Mouse (Mus musculus) forebrain, embryonic 12.5 days (tissue): Measurements from ENCODE around the gene Vmn1r204. TPM values are rescaled to one million over a fixed set of nuclear protein-coding genes. Genes with fewer than 3 reads are reported as not detected.
"Not testable (repeated sequence)": the region's sequence is repeated elsewhere in the genome, so short reads cannot be mapped to it uniquely, and the experiment has no call there.

Experiments used
- ATAC-seq: fragments of 200-750 bp; cut with Nextera tagmentation; 2 replicates; pipeline ENCODE4 v1.8.0; 2017; ENCODE audit warnings: moderate TSS enrichment; ENCODE audit not compliant: low FRiP score
- H3K27ac ChIP-seq: fragments of 300-500 bp; sonication (generic); 2 replicates; pipeline ENCODE4 v1.5.1; 2016; ENCODE audit warnings: mild to moderate bottlenecking
- H3K27me3 ChIP-seq: fragments of 300-500 bp; sonication (generic); 2 replicates; pipeline ENCODE4 v1.6.1; 2016; ENCODE audit warnings: mild to moderate bottlenecking
- H3K36me3 ChIP-seq: fragments of 300-500 bp; sonication (generic); replicated peaks from 2 replicates; pipeline ENCODE4 v1.6.1; 2016; ENCODE audit warnings: mild to moderate bottlenecking
- H3K4me1 ChIP-seq: fragments of 300-500 bp; sonication (generic); 2 replicates; pipeline ENCODE4 v1.6.1; 2016
- H3K4me2 ChIP-seq: fragments of 300-500 bp; sonication (generic); 2 replicates; pipeline ENCODE4 v1.6.1; 2016; ENCODE audit warnings: mild to moderate bottlenecking, moderate library complexity
- H3K4me3 ChIP-seq: fragments of 300-500 bp; sonication (generic); replicated peaks from 2 replicates; pipeline ENCODE4 v1.5.1; 2016; ENCODE audit warnings: mild to moderate bottlenecking
- H3K9ac ChIP-seq: fragments of 300-500 bp; sonication (generic); 2 replicates; pipeline ENCODE4 v1.6.1; 2016; ENCODE audit warnings: mild to moderate bottlenecking
- H3K9me3 ChIP-seq: fragments of 300-500 bp; sonication (generic); 2 replicates; pipeline ENCODE4 v1.6.1; 2016
- WGBS: fragments of 180-500 bp; shearing (Covaris S2); methylation state at CpG from one replicate; pipeline ENCODE4 v1.1.7; 2016; 5-methylcytosine and 5-hydroxymethylcytosine counted together
- polyA plus RNA-seq: library from polyadenylated mRNA; unstranded; fragments of >200 nt; fragmentation: Nextera tagmentation; extraction: Ambion mirVana; gene quantifications from 2 replicates; pipeline ENCODE4 v1.2.1, GENCODE M21; 2016

The Vmn1r204 gene
- polyA plus RNA-seq: not detected in 2 replicates

GRCm38 (mm10) chr13:22552898-22553297, at the start of gene Vmn1r204:
Vmn1r204 (plus strand) TSS chr13:22553198.
- H3K27me3 ChIP-seq, H3K4me2 ChIP-seq, H3K9me3 ChIP-seq, H3K4me1 ChIP-seq, H3K36me3 ChIP-seq, H3K27ac ChIP-seq, H3K9ac ChIP-seq, H3K4me3 ChIP-seq, ATAC-seq: not testable (repeated sequence)
- WGBS: 63% methylated on average over 1 of the region's 1 CpGs

GRCm38 (mm10) chr13:22505281-22505680, 47.7 kb upstream of the Vmn1r204 start, which contains the start of gene Vmn1r202:
Vmn1r202 (minus strand) TSS chr13:22505381.
- Histone ChIP-seq H3K4me3 (no peak within 1 kb of the TSS), H3K9ac (no peak within 1 kb of the TSS), H3K27ac (no peak within 1 kb of the TSS), H3K36me3 (no peaks in the 10 kb centered on the region), H3K9me3 (no peaks in the 10 kb centered on the region), H3K4me2 (no peak within 1 kb of the TSS), H3K27me3 (no peaks in the 10 kb centered on the region), H3K4me1 (no peaks in the 10 kb centered on the region)
- ATAC-seq: no peak

DNA sequence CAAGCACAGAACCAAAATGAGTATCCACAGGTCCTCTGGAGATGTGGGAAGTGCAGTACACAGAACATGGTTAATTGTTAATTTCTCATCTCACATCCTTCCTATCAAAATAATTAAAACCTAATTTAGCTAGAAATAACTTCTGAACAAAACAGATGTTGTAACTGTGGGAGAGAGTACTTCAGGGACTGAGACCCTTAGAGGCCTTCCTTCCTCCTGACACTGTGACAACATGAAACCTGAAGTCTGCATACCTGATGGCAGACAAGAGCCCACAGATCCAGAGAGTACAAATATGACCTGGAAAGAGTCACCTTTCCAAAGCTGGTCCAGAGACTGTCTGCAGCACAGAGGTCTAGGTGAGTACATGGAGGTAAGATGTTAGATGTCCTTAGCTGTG, 35.2 kb upstream of the Vmn1r204 start, which contains the start of gene Vmn1r203:
TSS of gene Vmn1r203 (plus strand) at position 301 of the 400 bp plus-strand sequence.
- Histone ChIP-seq H3K4me1 (no peaks in the 10 kb centered on the region), H3K9ac (no peak within 1 kb of the TSS), H3K9me3 (no peaks in the 10 kb centered on the region), H3K4me3 (no peak within 1 kb of the TSS), H3K27me3 (no peaks in the 10 kb centered on the region), H3K4me2 (no peak within 1 kb of the TSS), H3K36me3 (no peaks in the 10 kb centered on the region), H3K27ac (no peak within 1 kb of the TSS)
- ATAC-seq: no peak

DNA sequence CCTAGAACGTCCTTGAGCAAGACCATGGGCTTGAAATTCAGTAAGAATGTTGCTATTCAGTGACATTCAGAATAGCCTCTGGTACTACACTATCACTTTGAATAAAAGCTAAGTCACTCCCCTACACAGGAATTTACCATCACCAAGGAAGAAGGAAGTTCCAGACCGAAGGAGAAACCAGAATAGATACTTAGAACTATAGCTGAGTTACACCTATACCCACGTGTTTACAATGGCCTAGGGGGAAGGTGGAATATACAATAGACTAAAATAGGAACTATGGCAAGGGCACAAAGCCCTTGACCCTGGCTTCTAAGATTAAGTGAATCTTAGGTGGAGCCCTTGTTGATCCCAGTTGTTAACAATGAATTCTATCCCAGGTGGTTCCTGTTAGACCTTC, 21.9 kb downstream of the Vmn1r204 start:
- H3K36me3 ChIP-seq, H3K9me3 ChIP-seq, H3K4me3 ChIP-seq, ATAC-seq, H3K27ac ChIP-seq, H3K27me3 ChIP-seq, H3K4me1 ChIP-seq, H3K4me2 ChIP-seq, H3K9ac ChIP-seq: not testable (repeated sequence)
- 81% methylated on average over 3 of the region's 3 CpGs for WGBS

GRCm38 (mm10) chr13:22583336-22583735, 30.3 kb downstream of the Vmn1r204 start:
- H3K9ac ChIP-seq, H3K27me3 ChIP-seq, H3K27ac ChIP-seq, H3K9me3 ChIP-seq, H3K4me2 ChIP-seq, H3K4me1 ChIP-seq, ATAC-seq, H3K4me3 ChIP-seq, H3K36me3 ChIP-seq: not testable (repeated sequence)
- 80% methylated on average over 14 of the region's 14 CpGs for WGBS

GRCm38 (mm10) chr13:22592900-22593299, 39.9 kb downstream of the Vmn1r204 start, which contains the start of gene Vmn1r205:
Vmn1r205 (minus strand) TSS chr13:22593000.
- no peaks in the 10 kb centered on the region for H3K4me1 ChIP-seq
- no peak for ATAC-seq
- no peaks in the 10 kb centered on the region for H3K36me3 ChIP-seq
- WGBS: 88% methylated on average over 3 of the region's 3 CpGs
- no peak within 1 kb of the TSS for H3K27ac ChIP-seq
- H3K4me2 ChIP-seq: no peak within 1 kb of the TSS
- H3K27me3 ChIP-seq: no peaks in the 10 kb centered on the region
- H3K9ac ChIP-seq: no peak within 1 kb of the TSS
- H3K4me3 ChIP-seq: no peak within 1 kb of the TSS
- H3K9me3 ChIP-seq: no peaks in the 10 kb centered on the region

Other genes with a start within 250 kb of the Vmn1r204 start
- not detected in 2 replicates for gene Vmn1r197, start 228.6 kb upstream of the Vmn1r204 start, polyA plus RNA-seq
- not detected in 2 replicates for gene Vmn1r198, start 202.8 kb upstream of the Vmn1r204 start, polyA plus RNA-seq
- gene Vmn1r199, start 173.4 kb upstream of the Vmn1r204 start, polyA plus RNA-seq: not detected in 2 replicates
- gene Vmn1r200, start 162.8 kb upstream of the Vmn1r204 start, polyA plus RNA-seq: not detected in 2 replicates
- not detected in 2 replicates for gene Vmn1r201, start 81.3 kb upstream of the Vmn1r204 start, polyA plus RNA-seq
- gene Vmn1r202, start 47.8 kb upstream of the Vmn1r204 start, polyA plus RNA-seq: not detected in 2 replicates
- not detected in 2 replicates for gene Vmn1r203, start 35.1 kb upstream of the Vmn1r204 start, polyA plus RNA-seq
- gene Vmn1r205, start 39.8 kb downstream of the Vmn1r204 start, polyA plus RNA-seq: not detected in 2 replicates
- gene Vmn1r206, start 71.1 kb downstream of the Vmn1r204 start, polyA plus RNA-seq: not detected in 2 replicates
- gene Vmn1r207-ps, start 176.4 kb downstream of the Vmn1r204 start, polyA plus RNA-seq: not detected in 2 replicates
- not detected in 2 replicates for gene Vmn1r208, start 224.2 kb downstream of the Vmn1r204 start, polyA plus RNA-seq